Mouse (Mus musculus) embryonic fibroblast, embryonic 13.5 days (primary cell): ENCODE results near the gene Zmpste24.

ENCODE experiments used
- CTCF ChIP-seq: IDR thresholded peaks from 2 replicates; pipeline ENCODE4 v1.5.1; 2011; ENCODE audit warnings: mild to moderate bottlenecking, control low read depth, low read length, moderate library complexity, borderline replicate concordance; ENCODE audit not compliant: insufficient read depth
- POLR2A ChIP-seq: IDR thresholded peaks from 2 replicates; pipeline ENCODE4 v1.6.1; 2011; ENCODE audit warnings: low read depth, mild to moderate bottlenecking, control low read depth, low read length, moderate library complexity

DNA sequence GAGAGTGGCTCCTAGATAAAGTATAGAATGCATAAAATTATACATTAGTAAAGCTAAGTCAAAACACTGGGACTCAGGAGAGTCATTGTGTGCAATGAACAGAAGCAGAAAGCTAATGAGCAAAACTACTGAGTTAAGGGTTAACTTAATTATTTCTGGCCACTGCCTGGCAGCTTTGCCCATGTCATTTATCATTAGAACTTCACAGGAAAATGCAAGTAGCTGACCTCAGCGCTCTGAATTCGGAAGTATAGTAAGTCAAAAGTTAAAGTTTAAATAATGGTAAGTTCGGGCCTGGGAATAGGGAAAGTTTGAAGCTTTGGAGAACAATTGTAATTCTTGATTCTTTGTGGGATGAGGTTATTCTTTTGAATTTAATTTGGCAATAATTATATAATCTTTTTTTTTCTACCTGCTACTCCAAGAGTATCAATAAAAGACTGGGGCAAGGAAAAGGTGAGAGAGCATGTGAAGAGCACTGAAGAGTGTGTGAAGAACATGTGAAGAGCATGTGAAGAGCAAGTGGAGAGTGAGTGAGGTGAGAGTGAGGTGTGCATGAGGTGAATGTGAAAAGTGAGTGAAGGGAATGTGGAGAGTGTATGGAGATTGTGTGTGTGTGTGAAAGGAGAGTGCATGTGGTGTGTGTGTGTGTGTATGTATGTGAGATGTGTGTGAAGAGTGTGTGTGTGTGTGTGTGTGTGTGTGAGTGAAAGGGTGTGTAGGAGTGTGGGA lies 20.0 kb downstream of the Zmpste24 start:
- TF ChIP-seq CTCF: no peak
- no peak for TF ChIP-seq POLR2A
